16 mouse cellular contexts compared by ENCODE assay signal in genomic region chr3:140933156-140933555, GRCm38 (mm10).
"Had no signal": no experiment of that assay in that cellular context is flagged by ENCODE, and none has a peak within 500 bp of the region (broad histone marks: within the 10 kb centered on the region; RNA-seq: fewer than 3 reads in every experiment).

No protein-coding gene starts in this region.

- H3K4me2 ChIP-seq: lung, embryonic 14.5 days; midbrain, embryonic 12.5 days; midbrain, embryonic 15.5 days; neural tube, embryonic 12.5 days had no signal

- H3K4me3 ChIP-seq: midbrain, embryonic 10.5 days; midbrain, embryonic 12.5 days; midbrain, embryonic 15.5 days; neural tube, embryonic 12.5 days had no signal

- H3K4me1 ChIP-seq: midbrain, embryonic 10.5 days; midbrain, embryonic 12.5 days; midbrain, embryonic 15.5 days; neural tube, embryonic 12.5 days had no signal

- H3K27me3 ChIP-seq: midbrain, embryonic 12.5 days; midbrain, embryonic 15.5 days; neural tube, embryonic 12.5 days had no signal

- H3K36me3 ChIP-seq: midbrain, embryonic 10.5 days; midbrain, embryonic 12.5 days; midbrain, embryonic 15.5 days; neural tube, embryonic 12.5 days had no signal

- H3K27ac ChIP-seq: midbrain, embryonic 10.5 days; midbrain, embryonic 12.5 days; midbrain, embryonic 15.5 days; neural tube, embryonic 12.5 days had no signal

- ATAC-seq: midbrain, embryonic 15.5 days had no signal

- H3K9ac ChIP-seq: lung, embryonic 14.5 days; midbrain, embryonic 12.5 days; midbrain, embryonic 15.5 days; neural tube, embryonic 12.5 days had no signal

- DNase-seq: lung, adult 18-20 months; lung, embryonic 14.5 days; lung, postnatal 10 days; lung, postnatal 4 days; retina, postnatal 1 day; right cerebral cortex, adult 18-20 months; right cerebral cortex, postnatal 25 days; right cerebral cortex, postnatal 4 days; spleen, adult 18-20 months; thymus, adult 18-20 months; thymus, postnatal 25 days; thymus, postnatal 4 days had no signal

- H3K9me3 ChIP-seq: midbrain, embryonic 10.5 days; midbrain, embryonic 12.5 days; midbrain, embryonic 15.5 days; neural tube, embryonic 12.5 days had no signal
